Mouse (Mus musculus) hindbrain, postnatal 0 days (tissue): ENCODE results near the gene Plk5. TPM values are rescaled to one million over a fixed set of nuclear protein-coding genes. Genes with fewer than 3 reads are reported as not detected.

Experiments
- ATAC-seq: fragments of 200-750 bp; cut with Nextera tagmentation; 2 replicates; pipeline ENCODE4 v1.8.0; 2017; ENCODE audit warnings: mild to moderate bottlenecking, moderate TSS enrichment, moderate library complexity
- DNase-seq: peaks from one replicate; pipeline ENCODE4 v3.0.0-alpha.2; 2015; ENCODE audit warnings: low spot score
- H3K27ac ChIP-seq: fragments of 300-500 bp; sonication (generic); 2 replicates; pipeline ENCODE4 v1.5.1; 2014; ENCODE audit warnings: mild to moderate bottlenecking
- H3K27me3 ChIP-seq: fragments of 300-500 bp; sonication (generic); 2 replicates; pipeline ENCODE4 v1.6.1; 2014; ENCODE audit warnings: low read length, mixed read lengths; ENCODE audit not compliant: insufficient read depth
- H3K36me3 ChIP-seq: fragments of 300-500 bp; sonication (generic); 2 replicates; pipeline ENCODE4 v1.6.1; 2014; ENCODE audit warnings: low read length, mixed read lengths; ENCODE audit not compliant: insufficient read depth
- H3K4me1 ChIP-seq: fragments of 300-500 bp; sonication (generic); 2 replicates; pipeline ENCODE4 v1.6.1; 2014; ENCODE audit warnings: antibody characterized with exemption, low read length, mixed read lengths; ENCODE audit not compliant: insufficient read depth
- H3K4me2 ChIP-seq: fragments of 300-500 bp; sonication (generic); 2 replicates; pipeline ENCODE4 v1.6.1; 2014; ENCODE audit warnings: low read depth, mild to moderate bottlenecking, low read length, moderate library complexity, mixed read lengths
- H3K4me3 ChIP-seq: fragments of 300-500 bp; sonication (generic); 2 replicates; pipeline ENCODE4 v1.5.1; 2014; ENCODE audit warnings: low read length
- H3K9ac ChIP-seq: fragments of 300-500 bp; sonication (generic); replicated peaks from 2 replicates; pipeline ENCODE4 v1.6.1; 2014; ENCODE audit warnings: mild to moderate bottlenecking, low read length, moderate library complexity, mixed read lengths
- H3K9me3 ChIP-seq: fragments of 300-500 bp; sonication (generic); 2 replicates; pipeline ENCODE4 v1.6.1; 2016; ENCODE audit warnings: low read length, mixed read lengths
- CTCF ChIP-seq: IDR thresholded peaks from 2 replicates; pipeline ENCODE4 v1.5.1; 2016; ENCODE audit warnings: antibody characterized with exemption, control low read depth, low read depth
- WGBS: fragments of 180-500 bp; shearing (Covaris S2); extraction: QIAGEN DNeasy Blood & Tissue Kit; methylation state at CpG from one replicate; pipeline ENCODE4 v1.1.7; 2014; 5-methylcytosine and 5-hydroxymethylcytosine counted together
- polyA plus RNA-seq: library from polyadenylated mRNA; unstranded; fragments of >200 nt; fragmentation: Nextera tagmentation; extraction: Ambion mirVana; gene quantifications from 2 replicates; pipeline ENCODE4 v1.2.1, GENCODE M21; 2015
- total RNA-seq: library from RNA; depleted of rRNA; stranded (reverse); fragments of >200 nt; gene quantifications from 2 replicates; pipeline ENCODE4 v1.2.3, GENCODE M21; 2014

Plk5 gene
- total and polyA plus RNA-seq, 2 experiments from 2014 or later: 8.9 to 15.7 TPM

DNA sequence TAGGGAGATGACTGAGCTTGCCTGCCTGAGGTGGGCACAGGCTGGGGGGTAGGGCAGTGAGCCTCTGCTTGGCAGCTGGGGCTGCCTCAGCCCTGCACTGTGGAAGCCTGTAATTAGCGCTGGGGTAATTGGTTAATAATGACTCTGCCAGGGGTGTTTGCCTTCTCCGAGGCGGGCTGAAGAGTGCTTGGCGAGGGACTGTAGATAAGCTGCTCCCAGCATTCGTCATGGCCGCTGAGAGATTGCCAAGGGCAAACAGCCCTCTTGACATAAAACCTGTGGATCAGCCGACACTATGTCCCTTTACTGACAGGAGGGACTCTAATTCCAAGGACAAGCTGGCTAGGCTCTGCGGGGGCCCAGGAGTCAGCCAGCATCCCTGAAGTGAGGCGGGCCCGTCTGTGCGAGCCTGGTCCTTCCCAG lies 39.9 kb upstream of the Plk5 start:
- TF ChIP-seq CTCF: no peak
- Histone ChIP-seq H3K4me1 (no peaks in the 10 kb centered on the region), H3K27ac (peak overlapping the region; percentile 43; the same call in 1 of the 2 replicates), H3K9me3 (no peaks in the 10 kb centered on the region), H3K4me2 (no peak overlapping the region), H3K36me3 (peaks cover 40% of the 10 kb centered on the region), H3K9ac (no peak overlapping the region), H3K4me3 (no peak overlapping the region), H3K27me3 (no peaks in the 10 kb centered on the region)
- ATAC-seq: peak; percentile 4; the same call in 1 of the 2 replicates
- 28% methylated on average over 11 of the region's 11 CpGs for WGBS
- no peak for DNase-seq

DNA sequence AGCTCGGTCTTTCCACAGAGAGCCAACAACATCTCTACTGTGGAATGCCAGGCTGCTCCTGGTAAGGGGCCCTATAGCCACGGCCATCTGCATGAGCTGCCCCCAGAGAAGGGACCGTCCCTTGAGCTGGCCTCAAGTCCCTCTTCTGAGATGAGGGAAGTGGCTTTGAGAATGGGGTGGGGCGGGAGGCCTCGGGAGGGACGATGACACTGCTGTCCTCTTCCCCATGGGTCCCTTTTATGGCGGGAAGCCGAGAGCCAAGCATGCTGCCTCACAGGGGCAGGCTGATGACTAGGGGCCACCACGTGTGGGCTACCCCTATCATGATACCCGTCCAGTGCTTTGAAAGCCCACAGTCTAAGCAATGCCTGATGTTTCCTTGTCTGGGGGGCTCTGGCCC lies 39.2 kb upstream of the Plk5 start:
- peaks cover 34% of the 10 kb centered on the region for H3K36me3 ChIP-seq
- no peaks in the 10 kb centered on the region for H3K4me1 ChIP-seq
- no peak overlapping the region for H3K9ac ChIP-seq
- 47% methylated on average over 10 of the region's 10 CpGs for WGBS
- no peaks in the 10 kb centered on the region for H3K9me3 ChIP-seq
- no peaks in the 10 kb centered on the region for H3K27me3 ChIP-seq
- no peak overlapping the region for H3K4me3 ChIP-seq
- peak overlapping the region; percentile 43; the same call in 1 of the 2 replicates for H3K27ac ChIP-seq
- no peak for DNase-seq
- no peak for TF ChIP-seq CTCF
- no peak for ATAC-seq
- H3K4me2 ChIP-seq: no peak overlapping the region

DNA sequence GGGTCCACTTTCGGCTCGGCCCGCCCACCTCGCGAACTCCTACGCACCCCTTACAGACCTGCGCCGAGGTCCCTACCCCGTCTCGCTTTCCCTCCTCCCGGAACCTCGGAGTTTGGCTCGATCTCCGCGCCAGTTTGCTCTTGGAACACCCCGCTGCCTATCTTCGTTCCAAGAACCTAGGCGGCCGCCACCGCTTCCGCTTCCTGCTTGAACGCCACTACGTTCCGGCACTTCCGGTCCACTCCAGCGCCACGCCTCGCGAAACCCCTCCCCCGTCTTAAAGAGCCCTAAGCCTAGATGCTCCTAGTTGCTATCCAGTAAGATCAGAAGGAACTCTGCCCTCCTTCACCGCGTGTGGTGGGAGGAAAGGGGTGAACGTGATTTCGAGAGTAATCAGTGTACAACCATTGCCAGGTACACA lies 35.9 kb upstream of the Plk5 start, which contains the start of gene 2310011J03Rik:
2310011J03Rik (minus strand) TSS at position 198 of the 421 bp plus-strand sequence.
- DNase-seq (peak; percentile 95), ATAC-seq (peak; percentile 67)
- TF ChIP-seq CTCF: no peak
- WGBS: 2% methylated on average over 33 of the region's 34 CpGs
- no peaks in the 10 kb centered on the region for H3K9me3 ChIP-seq
- H3K9ac ChIP-seq: peak within 1 kb of the TSS; percentile 68
- H3K4me2 ChIP-seq: peak within 1 kb of the TSS; percentile 96
- H3K4me3 ChIP-seq: peak within 1 kb of the TSS; percentile 71
- no peaks in the 10 kb centered on the region for H3K27me3 ChIP-seq
- H3K36me3 ChIP-seq: peaks cover 11% of the 10 kb centered on the region
- H3K4me1 ChIP-seq: peaks cover 14% of the 10 kb centered on the region; the same call in 1 of the 2 replicates
- peak within 1 kb of the TSS; percentile 73 for H3K27ac ChIP-seq

GRCm38 (mm10) chr10:80321014-80321669 lies 35.1 kb upstream of the Plk5 start:
- H3K4me3 ChIP-seq: no peak overlapping the region
- no peak overlapping the region for H3K27ac ChIP-seq
- H3K27me3 ChIP-seq: no peaks in the 10 kb centered on the region
- H3K9ac ChIP-seq: no peak overlapping the region
- WGBS: 76% methylated on average over 6 of the region's 6 CpGs
- H3K4me2 ChIP-seq: no peak overlapping the region
- ATAC-seq (no peak), DNase-seq (no peak)
- peaks cover 14% of the 10 kb centered on the region; the same call in 1 of the 2 replicates for H3K4me1 ChIP-seq
- H3K9me3 ChIP-seq: no peaks in the 10 kb centered on the region
- TF ChIP-seq CTCF: no peak
- H3K36me3 ChIP-seq: 0 out of 2 replicates have a peak, but pooled peaks cover 3% of the 10 kb centered on the region

GRCm38 (mm10) chr10:80321670-80322581 lies 34.3 kb upstream of the Plk5 start:
- WGBS: 91% methylated on average over 21 of the region's 21 CpGs
- DNase-seq: no peak

GRCm38 (mm10) chr10:80322811-80323211 lies 33.4 kb upstream of the Plk5 start:
- peak overlapping the region; percentile 84 for H3K4me2 ChIP-seq
- peak overlapping the region; percentile 48; the same call in 1 of the 2 replicates for H3K27ac ChIP-seq
- 3% methylated on average over 28 of the region's 28 CpGs for WGBS
- ATAC-seq (peak; percentile 11; the same call in 1 of the 2 replicates), DNase-seq (no peak)
- peaks cover 14% of the 10 kb centered on the region; the same call in 1 of the 2 replicates for H3K4me1 ChIP-seq
- H3K9me3 ChIP-seq: no peaks in the 10 kb centered on the region
- H3K36me3 ChIP-seq: no peaks in the 10 kb centered on the region
- peak overlapping the region; percentile 53 for H3K9ac ChIP-seq
- peak; percentile 39 for TF ChIP-seq CTCF
- no peaks in the 10 kb centered on the region for H3K27me3 ChIP-seq
- peak overlapping the region; percentile 45 for H3K4me3 ChIP-seq

More at GRCm38 (mm10) chr10:80321670-80322581, 34.3 kb upstream of the Plk5 start:
- no peaks in the 10 kb centered on the region for H3K36me3 ChIP-seq
- no peak for ATAC-seq
- H3K4me2 ChIP-seq: no peak overlapping the region
- H3K9ac ChIP-seq: no peak overlapping the region
- no peak for TF ChIP-seq CTCF
- no peak overlapping the region for H3K4me3 ChIP-seq
- H3K27ac ChIP-seq: no peak overlapping the region; the same call in 1 of the 2 replicates
- H3K4me1 ChIP-seq: peaks cover 14% of the 10 kb centered on the region; the same call in 1 of the 2 replicates
- H3K9me3 ChIP-seq: no peaks in the 10 kb centered on the region
- no peaks in the 10 kb centered on the region for H3K27me3 ChIP-seq
